8 mouse cellular contexts compared by ENCODE assay signal in the genomic region with DNA sequence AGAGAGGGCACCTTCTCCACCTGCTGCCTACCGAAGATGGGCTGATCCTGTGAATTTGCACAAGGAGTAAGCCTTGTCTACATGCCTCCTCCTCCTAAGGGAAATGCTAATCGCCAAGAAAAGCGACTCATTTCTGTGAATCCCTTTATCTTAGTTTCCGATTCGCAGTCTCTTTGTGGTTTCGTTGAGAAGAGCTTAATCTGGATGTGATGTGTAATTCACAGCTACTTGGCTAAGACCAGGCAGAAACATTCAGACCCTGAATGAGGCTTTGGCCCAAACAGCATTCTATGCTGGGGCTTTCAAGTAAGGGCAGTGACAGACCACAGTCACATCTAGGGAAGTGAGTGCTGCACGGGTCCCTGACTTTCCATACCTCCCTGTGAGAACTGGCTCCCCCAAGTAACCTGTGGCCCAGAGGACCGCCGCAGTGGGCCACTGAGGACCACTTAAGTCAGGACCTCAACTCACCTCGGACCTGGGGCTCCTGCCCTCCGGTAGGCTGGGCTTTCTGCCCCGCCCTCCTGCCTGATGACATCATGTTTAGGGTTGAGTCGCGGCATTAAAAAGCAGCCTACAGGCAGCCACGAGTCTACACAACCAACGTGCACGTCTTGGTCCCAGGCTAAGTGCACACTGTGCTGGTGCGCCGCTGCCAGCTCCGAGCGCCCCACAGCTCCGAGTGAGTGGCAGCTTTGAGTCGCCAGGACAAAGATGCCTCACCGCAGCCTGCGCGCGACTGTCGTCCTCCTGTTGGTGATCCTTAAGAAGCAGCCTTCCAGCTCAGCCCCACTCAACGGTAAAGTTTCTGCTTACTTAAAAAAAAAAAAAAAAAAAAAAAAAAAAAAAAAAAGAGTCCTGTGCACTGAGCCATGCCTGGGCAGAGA. TPM values are rescaled to one million over a fixed set of nuclear protein-coding genes. Genes with fewer than 3 reads are reported as not detected.
A peak's percentile ranks its signal among the peaks of the same experiment; 100 is the strongest.
DNase-seq lines count a peak whose midpoint lies in the region; ATAC-seq and TF ChIP-seq lines count a peak whose summit lies in the region.

A gene (plus strand): TSS at position 552 of the 887 bp plus-strand sequence.

- H3K27ac ChIP-seq in ES-Bruce4 (ENCODE audit: insufficient read depth, low read length): no peak within 1 kb of the TSS
- no peak within 1 kb of the TSS for H3K27ac ChIP-seq in hindbrain, embryonic 12.5 days
- H3K27ac ChIP-seq in limb, embryonic 11.5 days (replicated peaks; ENCODE audit: low read depth, low read length): no peak within 1 kb of the TSS
- no peak within 1 kb of the TSS for H3K27ac ChIP-seq in midbrain, embryonic 11.5 days (ENCODE audit: low read depth, low read length)

- peak within 1 kb of the TSS; percentile 64 for H3K4me3 ChIP-seq in ES-Bruce4 (ENCODE audit: low read depth, low read length)
- peak within 1 kb of the TSS; percentile 37 for H3K4me3 ChIP-seq in hindbrain, embryonic 12.5 days
- peak within 1 kb of the TSS; percentile 42 for H3K4me3 ChIP-seq in limb, embryonic 11.5 days (ENCODE audit: low read depth, low read length)
- H3K4me3 ChIP-seq in midbrain, embryonic 11.5 days (ENCODE audit: low read depth, low read length): peak within 1 kb of the TSS; percentile 32

- H3K36me3 ChIP-seq in ES-Bruce4 (ENCODE audit: control insufficient read depth, insufficient read depth, low read length, poor library complexity, severe bottlenecking): no peaks in the 10 kb centered on the region
- H3K36me3 ChIP-seq in hindbrain, embryonic 12.5 days: no peaks in the 10 kb centered on the region
- H3K36me3 ChIP-seq in limb, embryonic 11.5 days (ENCODE audit: control insufficient read depth, insufficient read depth, low read length): no peaks in the 10 kb centered on the region
- H3K36me3 ChIP-seq in midbrain, embryonic 11.5 days (ENCODE audit: control insufficient read depth, insufficient read depth, low read length): no peaks in the 10 kb centered on the region

- ATAC-seq in hindbrain, embryonic 12.5 days (ENCODE audit: low FRiP score): no peak
- ATAC-seq in limb, embryonic 11.5 days (ENCODE audit: insufficient number of reproducible peaks, low FRiP score, low TSS enrichment, low read depth): peak; percentile 67; the same call in 1 of the 2 replicates
- peak; percentile 63 for ATAC-seq in midbrain, embryonic 11.5 days (ENCODE audit: low FRiP score)

- TF ChIP-seq EP300 in ES-Bruce4 (IDR thresholded peaks at IDR 0.05; ENCODE audit: insufficient read depth, low read depth, low read length): no peak

- H3K9me3 ChIP-seq in ES-Bruce4 (replicated peaks; ENCODE audit: control insufficient read depth, insufficient read depth, low read length, poor library complexity, severe bottlenecking): no peaks in the 10 kb centered on the region
- H3K9me3 ChIP-seq in hindbrain, embryonic 12.5 days (replicated peaks): no peaks in the 10 kb centered on the region
- no peaks in the 10 kb centered on the region for H3K9me3 ChIP-seq in limb, embryonic 11.5 days (ENCODE audit: control insufficient read depth, low read length)
- H3K9me3 ChIP-seq in midbrain, embryonic 11.5 days (ENCODE audit: control insufficient read depth, low read length): no peaks in the 10 kb centered on the region

- H3K27me3 ChIP-seq in ES-Bruce4 (ENCODE audit: control insufficient read depth, insufficient read depth, low read length, poor library complexity, severe bottlenecking): no peaks in the 10 kb centered on the region
- peaks cover 24% of the 10 kb centered on the region for H3K27me3 ChIP-seq in hindbrain, embryonic 12.5 days
- peaks cover 5% of the 10 kb centered on the region; the same call in 1 of the 2 replicates for H3K27me3 ChIP-seq in limb, embryonic 11.5 days (ENCODE audit: control insufficient read depth, insufficient read depth, low read length)
- peaks cover 4% of the 10 kb centered on the region; the same call in 1 of the 2 replicates for H3K27me3 ChIP-seq in midbrain, embryonic 11.5 days (ENCODE audit: control insufficient read depth, insufficient read depth, low read length)

- TF ChIP-seq CTCF in ES-Bruce4 (IDR thresholded peaks at IDR 0.05; ENCODE audit: low read depth, low read length): no peak

- H3K9ac ChIP-seq in ES-Bruce4 (ENCODE audit: low read depth, poor library complexity, severe bottlenecking): 0 out of 2 replicates have a peak within 1 kb of the TSS, but pooled peaks have one; percentile 22
- peak within 1 kb of the TSS; percentile 47 for H3K9ac ChIP-seq in hindbrain, embryonic 12.5 days
- H3K9ac ChIP-seq in limb, embryonic 11.5 days (ENCODE audit: low read length): peak within 1 kb of the TSS; percentile 62; the same call in 1 of the 2 replicates
- peak within 1 kb of the TSS; percentile 36 for H3K9ac ChIP-seq in midbrain, embryonic 11.5 days (ENCODE audit: low read length)

- H3K4me1 ChIP-seq in ES-Bruce4 (ENCODE audit: control insufficient read depth, insufficient read depth, low read length): no peaks in the 10 kb centered on the region
- H3K4me1 ChIP-seq in hindbrain, embryonic 12.5 days: peaks cover 21% of the 10 kb centered on the region
- H3K4me1 ChIP-seq in limb, embryonic 11.5 days (ENCODE audit: control insufficient read depth, insufficient read depth, low read length): peaks cover 5% of the 10 kb centered on the region; the same call in 1 of the 2 replicates
- H3K4me1 ChIP-seq in midbrain, embryonic 11.5 days (ENCODE audit: control insufficient read depth, insufficient read depth, low read length): peaks cover 2% of the 10 kb centered on the region; the same call in 1 of the 2 replicates

- H3K4me2 ChIP-seq in hindbrain, embryonic 12.5 days (replicated peaks): peak within 1 kb of the TSS; percentile 71
- peak within 1 kb of the TSS; percentile 71 for H3K4me2 ChIP-seq in limb, embryonic 11.5 days (ENCODE audit: low read depth, severe bottlenecking)
- peak within 1 kb of the TSS; percentile 58 for H3K4me2 ChIP-seq in midbrain, embryonic 11.5 days

- WGBS in hindbrain, embryonic 12.5 days: 16% methylated on average over 29 of the region's 29 CpGs
- 12% methylated on average over 29 of the region's 29 CpGs for WGBS in limb, embryonic 11.5 days
- 15% methylated on average over 29 of the region's 29 CpGs for WGBS in midbrain, embryonic 11.5 days

- DNase-seq in adrenal gland, postnatal 25 days: peak; percentile 13
- no peak for DNase-seq in adrenal gland, adult 8-10 months
- DNase-seq in embryo, embryonic 11.5 days (ENCODE audit: low read depth, low spot score): peak; percentile 47
- DNase-seq in limb, embryonic 11.5 days (ENCODE audit: low spot score): peak; percentile 81
- peak; percentile 94 for DNase-seq in midbrain, embryonic 11.5 days (ENCODE audit: low spot score, missing footprints)
- peak; percentile 56 for DNase-seq in thymus, postnatal 14 days

- TF ChIP-seq POLR2A in ES-Bruce4 (IDR thresholded peaks at IDR 0.05; ENCODE audit: insufficient read depth, low read length): no peak

RNA-seq across cellular contexts. Expression of the gene that starts here (rescaled TPM):
- 0.70 and 1.0 TPM in 2 replicates for total RNA-seq in adrenal gland, postnatal 25 days (2021)
- 1 to 10 TPM in 1 of 4 experiments, under 1 TPM in 3; 0.31 to 1.5 (median 0.65) TPM for total RNA-seq in adrenal gland, adult 8-10 months (2022)
- 5.7 and 5.8 TPM in 2 replicates for polyA plus RNA-seq in ES-Bruce4 (2011; ENCODE audit: insufficient read depth, insufficient read length, low read depth, missing spikeins)
- polyA plus RNA-seq in hindbrain, embryonic 12.5 days (2016; fragmentation: Nextera tagmentation; extraction: Ambion mirVana): 2.7 and 3.9 TPM in 2 replicates
- 2.8 and 4.3 TPM in 2 replicates for polyA plus RNA-seq in limb, embryonic 11.5 days (2014; fragmentation: Nextera tagmentation; extraction: Ambion mirVana)
- polyA plus RNA-seq in midbrain, embryonic 11.5 days (2014; fragmentation: Nextera tagmentation; extraction: Ambion mirVana): 0.51 and 0.66 TPM in 2 replicates

Comparison
In these comparisons a context has a peak if more than half of its experiments do, and no peak if none do; other contexts are left out.
1. Peak in DNase-seq, ATAC-seq, H3K4me3 ChIP-seq, H3K9ac ChIP-seq and H3K4me2 ChIP-seq in midbrain, embryonic 11.5 days; RNA of the gene not detected or under 1 TPM.